Mouse (Mus musculus): Measurements from ENCODE around the gene Cd5.
A peak's percentile ranks its signal among the peaks of the same experiment; 100 is the strongest.

Gene Cd5

DNA sequence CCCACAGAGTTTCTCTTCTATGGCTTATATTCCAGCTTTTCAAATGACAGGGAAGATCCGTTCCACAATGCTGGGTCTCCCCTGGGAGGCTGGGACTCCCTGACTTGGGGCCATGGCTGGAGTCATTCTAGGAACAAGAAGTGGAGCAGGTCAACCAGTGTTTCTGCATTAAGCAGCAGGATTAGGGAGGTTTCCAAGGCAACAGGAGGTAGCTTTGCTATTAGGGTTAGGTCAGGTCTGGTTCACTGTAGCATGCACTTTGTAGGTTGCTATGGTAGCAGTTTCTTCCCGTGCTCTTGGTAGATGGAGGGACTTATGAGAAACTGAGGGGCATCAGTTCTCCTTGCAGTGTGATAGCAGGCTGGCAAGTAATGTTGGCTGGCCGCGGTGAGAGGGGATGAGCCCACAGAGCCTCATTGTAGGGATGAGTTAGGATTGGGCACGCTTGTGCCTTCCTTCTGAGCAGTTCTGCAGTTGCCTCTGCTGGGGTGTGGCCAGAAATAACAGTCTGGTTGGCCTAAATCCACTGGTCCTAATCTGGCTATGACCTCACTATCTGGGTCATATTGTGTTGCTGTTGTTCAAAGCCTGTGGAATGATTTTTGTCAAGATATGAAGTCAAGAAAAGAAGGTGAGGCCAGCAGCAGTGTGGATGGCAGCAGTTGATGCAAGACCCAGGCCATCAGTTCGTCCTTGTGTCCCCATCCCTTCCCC lies 37.6 kb downstream of the Cd5 start:
- DNase-seq (ENCODE audit: low read depth, low spot score), result peak; percentile 88

DNA sequence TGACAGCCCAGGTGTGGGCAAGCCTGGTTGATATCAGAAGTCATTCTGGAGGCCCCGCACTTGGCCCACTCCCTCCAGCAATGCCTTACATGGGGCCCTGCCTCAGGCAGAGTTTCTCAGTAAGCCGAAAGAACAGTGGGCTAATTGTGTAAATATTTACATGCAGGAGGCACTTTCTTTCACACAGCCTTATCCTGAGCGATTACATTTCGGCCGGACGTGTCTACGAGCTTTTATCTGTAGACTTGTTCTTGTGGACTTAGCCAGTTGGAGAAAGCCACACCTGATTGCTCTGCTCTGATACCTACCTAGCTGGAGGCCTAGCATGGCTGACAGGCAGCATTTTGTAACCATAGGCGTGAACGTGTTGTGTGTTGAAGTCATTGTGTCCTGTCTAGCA lies 39.0 kb downstream of the Cd5 start:
- no peak for DNase-seq (ENCODE audit: low read depth, low spot score)

DNA sequence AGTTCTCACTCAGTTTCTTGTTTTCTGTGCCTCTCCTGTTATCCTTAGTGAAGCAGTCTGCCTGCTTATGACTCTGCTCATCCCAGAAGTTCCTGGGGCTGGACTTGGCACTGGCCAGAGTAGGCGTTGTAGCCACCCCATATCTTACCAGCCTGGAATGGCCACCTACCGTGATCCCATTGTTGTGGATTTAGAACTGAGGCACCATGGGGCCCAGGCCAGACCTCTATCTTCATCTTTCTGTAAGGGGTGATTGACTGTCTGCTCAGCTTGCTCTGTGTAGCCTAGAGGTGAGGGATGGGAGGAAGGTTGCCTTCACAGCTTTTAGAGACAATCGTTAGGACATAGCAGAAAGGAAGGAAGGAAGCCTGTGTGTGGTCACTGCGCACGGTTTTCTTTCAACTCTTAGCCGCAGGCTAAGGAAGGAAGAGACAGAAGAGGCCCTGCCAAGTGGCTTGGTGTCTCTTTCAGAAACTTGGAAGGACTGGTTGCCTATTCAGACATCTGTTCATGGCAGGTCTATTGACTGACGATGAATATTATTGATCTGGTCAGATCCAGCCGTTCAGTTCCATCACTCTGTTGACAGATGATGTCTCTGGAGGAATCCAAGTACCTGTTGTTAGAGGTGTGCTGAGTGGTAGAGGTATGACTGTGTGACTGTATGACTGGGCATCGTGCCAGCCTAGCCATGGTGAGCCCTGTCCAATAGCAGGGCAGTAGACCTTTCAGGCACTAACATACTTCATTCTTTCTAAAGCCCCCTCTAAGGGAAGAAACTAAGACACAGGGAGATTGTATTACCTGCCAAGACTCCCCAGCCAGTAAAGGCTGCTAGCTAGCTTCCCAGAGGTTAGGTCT lies 40.4 kb downstream of the Cd5 start:
- DNase-seq (ENCODE audit: low read depth, low spot score), result no peak

DNA sequence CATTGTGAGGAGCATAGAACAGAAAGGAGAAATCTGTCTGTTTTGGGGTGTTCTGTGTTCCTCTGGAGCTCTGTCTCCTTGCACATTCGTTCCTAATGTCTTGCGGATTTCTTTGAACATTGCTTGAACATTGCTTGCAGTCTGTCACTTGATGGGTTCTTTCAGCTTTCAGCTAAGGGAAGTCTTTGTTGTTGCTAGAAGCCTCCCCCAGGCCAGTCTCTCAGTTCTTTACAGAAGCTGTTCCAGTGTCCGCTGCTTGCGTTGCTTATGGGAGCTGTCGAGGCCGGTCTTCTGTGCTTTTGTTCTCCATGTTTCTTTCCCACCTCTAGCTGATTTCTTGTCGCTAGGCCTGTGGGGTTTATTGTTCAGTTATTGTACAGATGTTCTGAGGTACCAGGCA lies 43.0 kb downstream of the Cd5 start:
- no peak for DNase-seq (ENCODE audit: low read depth, low spot score)

DNA sequence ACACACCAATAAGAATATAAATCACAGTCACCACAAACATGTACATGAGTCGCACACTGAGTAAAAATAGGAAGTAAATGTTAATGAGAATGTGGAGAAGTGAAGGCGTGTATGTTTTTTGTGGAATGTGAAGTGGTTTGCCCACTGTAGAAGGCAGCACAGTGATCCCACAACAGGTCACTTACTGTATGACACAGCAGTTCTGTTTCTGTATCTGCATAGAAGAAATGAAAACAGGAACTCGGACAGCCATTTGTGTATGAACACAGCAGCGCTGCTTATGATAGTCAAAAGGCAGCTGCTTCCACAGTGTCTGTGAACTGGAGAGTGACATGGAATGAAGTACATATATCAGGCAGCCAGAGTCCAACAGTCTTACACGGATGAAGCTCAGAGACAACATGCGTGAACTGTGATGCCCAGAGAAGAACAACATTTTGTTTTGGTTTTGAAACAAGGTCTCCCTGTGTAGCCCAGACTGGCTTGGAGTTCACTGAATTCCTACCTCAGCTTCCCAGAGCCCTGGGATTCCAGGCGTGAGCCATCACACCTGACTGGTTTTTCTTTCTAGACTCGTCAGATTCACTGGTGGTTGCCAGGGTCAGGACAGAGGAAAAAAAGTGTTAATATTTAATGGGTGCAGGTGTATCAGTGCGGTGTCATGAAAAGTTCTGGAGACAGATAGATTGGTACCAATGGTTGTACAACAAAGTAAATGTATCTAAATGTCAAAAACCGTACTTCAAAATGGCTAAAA lies 44.7 kb downstream of the Cd5 start:
- DNase-seq (ENCODE audit: low read depth, low spot score), result no peak

DNA sequence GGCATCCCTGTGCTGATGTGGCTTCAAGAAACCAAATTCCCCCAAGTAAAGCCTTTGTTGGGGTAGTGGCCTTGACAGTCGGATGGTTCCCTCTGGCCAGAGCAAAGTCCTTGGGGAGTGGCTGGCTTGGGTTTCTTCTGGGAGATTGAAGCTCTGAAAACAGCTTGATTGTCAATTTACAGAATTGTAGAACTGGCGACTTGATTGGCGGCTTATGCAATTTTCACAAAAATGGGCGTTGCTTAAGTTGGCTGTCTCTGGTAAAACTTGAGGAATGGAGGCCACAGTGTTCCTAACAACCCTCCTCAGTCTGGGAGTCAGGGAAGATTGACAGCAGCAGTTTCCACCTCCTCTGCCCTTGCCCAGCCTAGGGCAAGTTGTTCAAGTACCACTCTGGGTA lies 46.4 kb downstream of the Cd5 start:
- DNase-seq (ENCODE audit: low read depth, low spot score), result no peak

DNA sequence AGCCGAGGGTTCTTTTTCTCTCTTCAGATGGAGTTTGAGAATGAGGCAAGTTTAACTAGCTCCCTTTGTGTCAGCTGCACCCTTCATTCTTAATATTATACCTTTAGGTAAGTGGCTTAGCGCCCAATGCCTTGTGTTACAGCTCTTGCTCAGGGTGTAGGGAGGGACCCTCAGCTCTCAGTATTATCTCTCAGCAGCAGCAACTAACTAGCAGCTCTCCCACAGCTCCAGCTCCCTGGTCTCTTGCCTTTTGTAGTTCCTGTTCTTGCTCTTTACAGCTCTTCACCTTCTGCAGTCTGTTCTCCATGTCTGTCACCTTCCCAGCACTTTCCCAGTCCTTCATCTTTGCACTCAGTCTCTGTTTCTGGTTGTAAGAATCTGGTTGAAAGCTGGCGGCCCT lies 47.1 kb downstream of the Cd5 start:
- DNase-seq (ENCODE audit: low read depth, low spot score), result no peak

DNA sequence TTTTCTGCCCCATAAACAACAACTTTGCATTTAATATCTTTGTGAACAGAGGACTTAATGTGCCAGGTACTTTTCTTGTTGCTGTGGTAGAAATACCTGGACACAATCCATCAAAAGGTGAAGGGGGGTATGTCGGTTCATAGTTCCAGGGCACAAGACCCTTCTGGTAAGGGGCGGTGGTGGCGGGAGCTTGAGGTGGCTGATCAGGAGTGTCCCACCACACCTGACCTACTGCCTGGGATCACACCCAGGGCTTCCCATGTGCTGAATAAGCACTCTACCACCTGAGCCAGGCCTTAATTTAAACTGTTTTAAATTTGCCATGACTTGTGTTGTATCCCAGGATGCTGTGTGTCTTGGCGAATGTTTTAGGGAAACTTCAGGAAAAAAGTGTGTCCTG lies 47.7 kb downstream of the Cd5 start:
- DNase-seq (ENCODE audit: low read depth, low spot score), result no peak

DNA sequence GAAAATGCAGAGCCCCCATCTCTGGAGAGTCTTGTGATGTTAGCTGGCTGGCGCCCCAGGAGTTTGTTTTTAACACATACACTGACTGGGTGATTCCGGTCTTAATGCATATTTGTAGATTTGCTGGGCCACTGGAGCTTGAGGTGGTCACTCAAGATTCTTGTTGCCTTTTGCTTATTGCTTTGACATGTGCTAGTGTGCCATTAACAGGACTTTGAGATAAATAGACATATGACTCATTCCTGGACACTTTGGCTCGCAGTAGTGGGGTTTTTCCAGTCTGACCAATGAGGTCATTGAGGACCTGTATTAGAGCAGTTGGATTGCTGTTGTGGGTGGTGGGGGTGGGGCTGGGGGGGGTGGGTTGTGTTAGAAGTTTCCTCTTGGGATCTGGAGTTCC lies 48.5 kb downstream of the Cd5 start:
- peak; percentile 70 for DNase-seq (ENCODE audit: low read depth, low spot score)

DNA sequence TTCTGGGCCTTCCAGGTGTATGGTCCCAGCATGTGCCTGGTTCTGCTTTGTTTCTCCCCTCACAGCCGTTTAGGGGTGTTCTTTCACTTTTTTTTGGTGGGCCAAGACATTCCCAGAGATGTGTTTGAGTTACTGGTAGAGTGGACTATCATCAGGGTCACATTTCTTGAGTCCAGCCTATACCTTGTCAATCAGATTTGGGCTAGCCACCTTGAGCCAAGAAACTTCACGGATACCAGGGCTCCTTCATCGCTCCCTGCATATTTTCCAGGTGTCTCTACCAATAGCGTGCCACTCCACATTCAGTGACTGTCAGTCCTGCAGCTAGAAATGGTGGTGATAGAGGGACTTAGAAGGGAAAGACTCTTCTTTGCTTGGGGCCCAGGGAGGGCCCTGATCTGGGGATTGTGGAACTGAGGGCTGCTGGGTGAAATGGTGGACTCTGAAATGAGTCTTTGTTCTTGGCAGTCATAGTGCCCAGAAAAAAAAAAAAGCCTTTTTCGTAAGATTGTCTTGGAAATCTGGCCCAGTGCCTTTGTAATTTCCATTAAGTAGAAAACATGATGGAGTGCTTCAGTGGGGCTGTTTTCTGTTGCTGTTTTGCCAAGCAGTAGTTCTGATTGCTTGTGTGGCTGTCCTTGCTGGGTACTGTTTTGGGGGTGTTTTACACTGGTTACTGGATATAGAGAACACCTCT lies 49.2 kb downstream of the Cd5 start:
- DNase-seq (ENCODE audit: low read depth, low spot score), result peak; percentile 65

DNA sequence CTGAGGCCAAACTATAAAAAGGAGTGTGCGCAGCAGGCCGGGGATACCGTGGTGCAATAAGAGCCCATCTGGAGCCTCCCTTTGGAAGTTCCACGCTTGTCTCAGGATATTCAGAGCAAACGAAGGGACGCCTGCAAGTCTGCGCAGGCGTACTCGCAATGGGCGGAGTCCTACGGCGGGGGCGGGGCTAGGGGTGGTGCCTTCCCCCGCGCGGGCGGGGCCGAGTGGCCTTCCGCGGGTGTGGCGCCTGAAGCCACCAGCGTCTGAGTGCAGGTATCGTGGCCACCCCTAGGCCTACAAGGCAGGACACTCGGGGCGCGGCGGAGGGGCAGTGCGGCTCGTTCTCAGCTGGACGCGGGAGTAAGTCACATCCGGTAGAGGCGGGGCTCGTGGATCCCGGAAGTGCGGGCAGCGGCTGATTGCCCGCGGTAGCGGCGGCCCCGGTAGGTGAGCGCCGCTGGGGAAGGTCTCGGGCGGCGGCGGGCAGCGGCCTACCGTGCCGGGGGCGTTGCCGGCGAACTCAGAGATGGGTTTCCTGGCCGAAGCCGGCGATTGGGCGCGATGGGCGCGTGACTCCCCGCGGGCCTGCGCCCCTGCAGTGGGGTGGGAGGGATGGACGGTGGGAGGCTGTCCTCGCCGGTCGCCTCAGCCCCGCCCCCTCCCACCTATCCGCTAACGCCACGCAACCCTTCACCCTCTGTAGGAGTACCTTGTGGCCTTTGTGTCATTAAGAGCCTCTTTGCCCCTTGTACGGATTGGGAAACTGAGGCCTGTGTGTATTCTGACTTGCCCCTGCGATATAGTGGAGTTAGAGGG lies 50.1 kb downstream of the Cd5 start, which contains the start of gene Vps37c:
Gene Vps37c, plus strand, starts transcription at position 199 of the 816 bp plus-strand sequence.
- DNase-seq (ENCODE audit: low read depth, low spot score), result peak; percentile 96

DNA sequence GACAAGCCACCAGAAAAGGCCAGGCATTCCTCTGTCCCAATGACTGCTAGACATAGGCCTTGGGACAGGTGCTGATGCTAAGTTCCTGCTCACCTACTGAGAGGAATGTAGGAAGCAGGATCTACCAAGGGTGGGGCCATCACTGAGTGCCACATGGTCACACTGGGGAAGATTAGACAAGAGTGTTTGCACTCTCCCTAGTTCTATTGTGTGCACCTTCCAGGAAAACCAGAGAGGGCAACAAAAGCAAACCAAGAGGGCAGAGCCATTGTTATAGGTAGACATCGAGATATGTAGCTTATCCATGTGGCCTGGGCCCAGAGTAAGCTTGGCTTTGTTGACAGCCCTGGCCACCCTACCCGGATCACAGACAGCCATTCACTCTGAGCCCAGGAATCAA lies 53.1 kb downstream of the Cd5 start:
- DNase-seq (ENCODE audit: low read depth, low spot score), result no peak

DNA sequence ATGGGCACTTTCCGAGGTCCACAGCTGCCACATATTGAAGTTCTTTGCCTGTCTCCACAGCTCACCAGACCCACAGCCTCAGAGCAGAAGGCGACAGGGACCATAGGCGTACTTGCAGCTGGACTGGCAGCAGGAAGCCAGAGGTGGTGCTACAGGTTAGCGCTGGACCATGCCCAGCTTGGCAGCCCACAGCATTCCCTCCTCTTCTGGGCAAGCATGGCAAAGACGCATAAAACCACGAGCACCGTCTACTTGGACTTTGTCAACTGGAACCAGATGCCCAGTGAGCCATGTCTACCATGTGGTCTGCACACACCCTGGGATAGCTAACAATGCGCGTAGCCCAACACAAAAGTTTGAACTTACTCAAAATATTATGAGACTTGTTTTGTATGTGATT lies 53.7 kb downstream of the Cd5 start:
- no peak for DNase-seq (ENCODE audit: low read depth, low spot score)

DNA sequence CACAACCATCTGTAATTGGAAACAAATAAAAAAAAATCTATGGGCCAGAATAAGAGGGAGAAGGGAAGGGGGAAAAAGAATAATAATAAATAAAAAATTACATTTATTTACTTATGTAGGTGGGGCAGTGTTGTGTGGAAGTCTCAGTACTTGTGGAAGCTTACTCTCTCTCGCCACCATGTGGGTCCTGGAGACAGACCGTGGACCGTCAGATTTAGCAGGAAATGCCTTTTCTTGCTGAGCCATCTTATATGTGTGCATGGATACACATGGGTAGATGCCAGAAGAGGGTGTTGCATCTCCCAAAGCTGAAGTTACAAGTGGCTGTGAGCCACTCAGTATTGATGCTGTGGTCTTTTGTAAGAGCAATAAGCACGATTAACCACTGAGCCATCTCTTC lies 57.2 kb downstream of the Cd5 start:
- no peak for DNase-seq (ENCODE audit: low read depth, low spot score)

DNA sequence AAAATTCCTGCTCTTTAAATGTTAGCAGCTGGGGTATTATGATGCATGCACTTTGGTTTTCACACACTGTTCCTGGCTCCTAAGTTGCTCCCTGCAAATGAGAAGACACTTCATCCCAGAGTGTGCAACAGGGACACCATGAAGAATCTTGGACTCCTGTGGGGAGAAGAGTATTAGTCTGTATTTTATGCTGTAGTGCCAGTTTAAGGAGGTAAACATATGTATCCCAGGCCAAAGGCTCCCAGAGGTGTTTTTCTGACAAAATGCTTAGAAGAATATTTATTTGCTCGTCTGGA lies 60.1 kb downstream of the Cd5 start:
- no peak for DNase-seq (ENCODE audit: low read depth, low spot score)

DNA sequence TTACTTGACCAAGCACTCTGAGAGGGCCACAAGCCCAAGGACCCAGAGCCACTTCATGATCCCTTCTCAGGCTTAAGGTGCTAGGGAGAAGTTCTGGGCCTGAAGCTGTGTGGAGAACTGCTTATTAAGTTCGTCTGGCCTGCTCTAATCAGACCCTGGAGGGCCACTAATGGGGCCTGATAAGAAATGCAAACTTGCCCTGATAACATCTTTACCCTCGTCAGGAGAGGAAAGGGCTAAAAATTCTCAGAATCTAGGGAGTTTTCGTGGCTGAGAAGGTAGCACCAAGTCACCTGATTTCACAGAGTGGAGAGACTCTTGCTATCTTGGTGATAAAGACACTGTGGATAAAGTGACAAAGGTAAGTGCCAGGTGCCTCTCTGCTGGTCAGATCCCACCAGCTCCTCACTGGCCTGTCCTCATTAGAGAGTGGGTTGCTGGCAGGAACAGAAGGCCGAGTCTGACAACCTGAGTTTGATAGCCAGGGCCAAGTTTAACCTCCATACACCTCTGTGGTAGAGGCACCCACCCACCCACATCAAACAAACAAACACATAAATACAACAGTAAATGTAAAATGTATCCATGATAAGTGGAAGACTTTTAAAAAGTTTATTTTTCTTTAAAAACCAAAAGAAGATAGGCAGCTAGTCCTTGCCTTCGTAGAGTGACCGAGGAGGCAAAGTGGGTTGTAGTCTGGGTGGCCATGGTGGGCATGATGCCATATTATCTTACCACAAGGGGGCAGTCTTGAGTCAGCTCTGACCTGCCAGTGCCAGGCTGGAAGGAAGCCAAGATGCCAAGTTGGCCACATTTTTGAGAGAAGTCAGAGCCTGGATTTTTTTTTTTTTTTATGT lies 60.7 kb downstream of the Cd5 start, which contains the start of gene Pga5:
Gene Pga5, minus strand, starts transcription at position 157 of the 857 bp plus-strand sequence.
- peak; percentile 91 for DNase-seq (ENCODE audit: low read depth, low spot score)

DNA sequence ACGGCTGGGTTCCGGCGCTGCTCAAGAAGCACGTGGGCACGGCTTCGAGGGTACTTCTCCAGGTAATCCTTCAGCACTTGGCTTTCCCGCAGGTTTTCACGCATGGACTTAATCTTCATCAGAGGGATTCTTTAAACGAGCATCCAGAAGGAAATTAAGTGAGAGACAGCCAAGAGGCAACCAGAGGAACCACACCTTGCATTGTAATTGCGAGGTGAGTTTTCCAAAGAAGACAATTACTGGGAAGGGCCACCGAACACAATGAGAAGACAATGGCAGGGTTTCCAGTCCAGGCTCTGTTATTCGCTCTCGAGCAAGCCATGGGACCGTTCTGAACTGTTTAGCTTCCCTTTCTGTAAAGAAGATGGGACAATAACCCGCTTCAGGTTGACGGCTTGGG lies 62.1 kb downstream of the Cd5 start:
- no peak for DNase-seq (ENCODE audit: low read depth, low spot score)

DNA sequence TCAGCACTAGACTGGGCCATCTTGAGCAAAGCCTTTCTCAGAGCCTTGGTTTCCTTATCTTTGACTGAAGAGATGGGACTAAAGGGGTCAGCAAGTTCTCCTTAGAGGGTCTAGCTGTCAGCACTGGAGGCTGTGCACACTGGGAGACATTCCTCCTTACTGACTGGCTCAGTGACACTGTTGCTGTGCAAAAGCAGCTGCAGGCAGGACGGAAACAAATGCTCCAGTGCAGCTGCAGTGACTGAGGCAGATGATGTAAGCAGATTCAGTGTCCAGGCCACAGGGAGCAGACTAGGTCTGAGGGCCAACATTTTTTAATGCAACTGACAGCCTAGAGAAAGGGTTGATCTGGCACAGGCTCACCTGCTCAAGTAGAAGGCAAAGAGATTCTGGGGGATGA lies 65.5 kb downstream of the Cd5 start:
- no peak for DNase-seq (ENCODE audit: low read depth, low spot score)

DNA sequence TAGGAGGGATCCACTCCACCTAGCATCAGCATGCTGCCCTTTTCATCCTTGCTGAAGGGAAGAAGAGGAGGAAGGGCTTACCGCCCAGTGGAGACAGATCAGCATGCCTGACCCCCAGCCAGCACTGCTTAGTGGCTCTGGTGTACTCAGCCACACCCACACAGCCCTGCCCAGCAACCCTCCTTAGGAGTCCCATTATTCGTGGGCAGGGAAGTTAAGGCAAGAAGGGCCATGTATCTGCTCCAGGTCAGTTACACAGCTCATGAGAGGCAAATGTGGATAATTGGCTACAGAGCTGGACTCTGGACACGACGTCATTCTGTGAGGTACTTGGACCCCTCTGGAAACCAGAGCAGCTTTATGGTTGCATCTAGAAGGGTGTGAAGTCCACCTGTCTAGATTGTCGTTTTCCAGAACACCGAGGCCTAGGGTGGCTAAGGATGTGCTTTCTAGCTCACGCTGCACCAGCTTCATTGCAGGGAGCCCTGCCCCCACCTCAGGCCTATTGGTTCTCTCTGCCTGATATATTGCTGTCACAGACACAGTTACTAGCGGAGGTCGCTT lies 66.9 kb downstream of the Cd5 start:
- no peak for DNase-seq (ENCODE audit: low read depth, low spot score)

DNA sequence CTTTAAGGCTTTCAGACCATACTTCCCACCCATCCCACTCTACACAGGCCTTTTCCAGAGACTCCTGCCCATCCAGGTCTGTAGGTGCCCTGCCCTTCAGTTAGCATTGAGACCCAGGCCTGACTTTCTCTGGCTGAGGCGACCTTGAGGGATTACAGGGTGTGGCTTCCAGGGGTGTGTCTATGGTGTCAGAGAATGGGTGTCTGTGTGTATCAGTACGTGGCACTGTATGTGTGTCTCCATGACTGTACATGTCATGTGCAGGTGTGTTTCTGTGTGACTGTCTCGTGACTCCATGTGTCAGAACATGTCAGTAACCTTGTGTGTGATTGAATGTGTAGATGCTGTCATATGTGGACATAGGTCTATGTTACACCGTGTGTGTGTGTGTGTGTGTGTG lies 67.5 kb downstream of the Cd5 start:
- DNase-seq (ENCODE audit: low read depth, low spot score), result no peak

Measured in brain, adult 2 months (tissue).